Mouse (Mus musculus): ENCODE results near the gene Cfl1.
"Not testable (repeated sequence)": the region's sequence is repeated elsewhere in the genome, so short reads cannot be mapped to it uniquely, and the experiment has no call there.

Gene Cfl1

GRCm38 (mm10) chr19:5488878-5489571 is 1.2 kb upstream of the Cfl1 start:
- DNase-seq (ENCODE audit: low spot score): peak; percentile 90

GRCm38 (mm10) chr19:5489721-5490120 is 534 bp upstream of the Cfl1 start:
- DNase-seq (ENCODE audit: low spot score): not testable (repeated sequence)

GRCm38 (mm10) chr19:5490898-5491708 is 848 bp downstream of the Cfl1 start:
- DNase-seq (ENCODE audit: low spot score): no peak

- DNase-seq (ENCODE audit: low spot score): no peak
Observed at GRCm38 (mm10) chr19:5492641-5493040, 2.4 kb downstream of the Cfl1 start.

- DNase-seq (ENCODE audit: low spot score): not testable (repeated sequence)
Observed at GRCm38 (mm10) chr19:5493301-5493721, 3.1 kb downstream of the Cfl1 start.

- DNase-seq (ENCODE audit: low spot score): no peak
Observed at GRCm38 (mm10) chr19:5494314-5494713, 4.1 kb downstream of the Cfl1 start.

GRCm38 (mm10) chr19:5495353-5496051 is 5.2 kb downstream of the Cfl1 start:
- no peak for DNase-seq (ENCODE audit: low spot score)

- DNase-seq (ENCODE audit: low spot score): no peak
Observed at GRCm38 (mm10) chr19:5496052-5496370, 5.8 kb downstream of the Cfl1 start.

- no peak for DNase-seq (ENCODE audit: low spot score)
Observed at GRCm38 (mm10) chr19:5500330-5500875, 10.1 kb downstream of the Cfl1 start.

- DNase-seq (ENCODE audit: low spot score): no peak
Observed at GRCm38 (mm10) chr19:5503687-5504086, 13.4 kb downstream of the Cfl1 start, which contains the start of gene 1700020D05Rik. Gene 1700020D05Rik (minus strand): TSS chr19:5503787.

- peak; percentile 79 for DNase-seq (ENCODE audit: low spot score)
Observed at GRCm38 (mm10) chr19:5510031-5511026, 20.1 kb downstream of the Cfl1 start, which contains the start of gene Snx32. Gene Snx32 (minus strand): TSS chr19:5510538.

- no peak for DNase-seq (ENCODE audit: low spot score)
Observed at GRCm38 (mm10) chr19:5511074-5511632, 20.9 kb downstream of the Cfl1 start.

- no peak for DNase-seq (ENCODE audit: low spot score)
Observed at GRCm38 (mm10) chr19:5512091-5513004, 22.1 kb downstream of the Cfl1 start.

- DNase-seq (ENCODE audit: low spot score): no peak
Observed at GRCm38 (mm10) chr19:5513005-5513349, 22.7 kb downstream of the Cfl1 start.

- no peak for DNase-seq (ENCODE audit: low spot score)
Observed at GRCm38 (mm10) chr19:5515840-5516777, 25.9 kb downstream of the Cfl1 start.

GRCm38 (mm10) chr19:5516906-5517505 is 26.8 kb downstream of the Cfl1 start:
- no peak for DNase-seq (ENCODE audit: low spot score)

- DNase-seq (ENCODE audit: low spot score): no peak
Observed at GRCm38 (mm10) chr19:5518721-5519120, 28.5 kb downstream of the Cfl1 start.

- DNase-seq (ENCODE audit: low spot score): no peak
Observed at GRCm38 (mm10) chr19:5525204-5525603, 34.9 kb downstream of the Cfl1 start.
